Mouse (Mus musculus) heart, adult 11 months (tissue): ENCODE data around the gene Shq1.
A peak's percentile ranks its signal among the peaks of the same experiment; 100 is the strongest.

Experiments
- DNase-seq: peaks from one replicate; pipeline ENCODE4 v3.0.0; 2022

Gene Shq1

GRCm38 (mm10) chr6:100667644-100668043, 3.3 kb downstream of the Shq1 start:
- DNase-seq: no peak

- peak; percentile 88 for DNase-seq
Observed at GRCm38 (mm10) chr6:100662224-100662623, 8.7 kb downstream of the Shq1 start.

- DNase-seq: peak; percentile 97
Observed at GRCm38 (mm10) chr6:100660395-100660794, 10.6 kb downstream of the Shq1 start.

GRCm38 (mm10) chr6:100652535-100652934, 18.4 kb downstream of the Shq1 start:
- DNase-seq: no peak

GRCm38 (mm10) chr6:100647196-100647595, 23.8 kb downstream of the Shq1 start:
- no peak for DNase-seq

- DNase-seq: peak; percentile 93
Observed at GRCm38 (mm10) chr6:100645469-100646201, 25.3 kb downstream of the Shq1 start.

GRCm38 (mm10) chr6:100644631-100645030, 26.3 kb downstream of the Shq1 start:
- no peak for DNase-seq

- DNase-seq: no peak
Observed at GRCm38 (mm10) chr6:100642786-100643185, 28.2 kb downstream of the Shq1 start.

- no peak for DNase-seq
Observed at GRCm38 (mm10) chr6:100640591-100640990, 30.4 kb downstream of the Shq1 start.

GRCm38 (mm10) chr6:100629086-100629485, 41.9 kb downstream of the Shq1 start:
- no peak for DNase-seq

- DNase-seq: no peak
Observed at GRCm38 (mm10) chr6:100628223-100628622, 42.7 kb downstream of the Shq1 start.

- no peak for DNase-seq
Observed at GRCm38 (mm10) chr6:100623922-100624321, 47.0 kb downstream of the Shq1 start.

GRCm38 (mm10) chr6:100622861-100623507, 48.0 kb downstream of the Shq1 start:
- DNase-seq: no peak

- no peak for DNase-seq
Observed at GRCm38 (mm10) chr6:100620411-100620810, 50.5 kb downstream of the Shq1 start.

- DNase-seq: no peak
Observed at GRCm38 (mm10) chr6:100619309-100619708, 51.6 kb downstream of the Shq1 start.

- DNase-seq: no peak
Observed at GRCm38 (mm10) chr6:100616133-100616532, 54.8 kb downstream of the Shq1 start.

GRCm38 (mm10) chr6:100613593-100614267, 57.2 kb downstream of the Shq1 start:
- DNase-seq: no peak

- DNase-seq: no peak
Observed at GRCm38 (mm10) chr6:100610897-100611575, 59.9 kb downstream of the Shq1 start.

GRCm38 (mm10) chr6:100610182-100610581, 60.8 kb downstream of the Shq1 start:
- DNase-seq: peak; percentile 72

- no peak for DNase-seq
Observed at GRCm38 (mm10) chr6:100609256-100609655, 61.7 kb downstream of the Shq1 start.

- no peak for DNase-seq
Observed at GRCm38 (mm10) chr6:100608429-100608828, 62.5 kb downstream of the Shq1 start.

GRCm38 (mm10) chr6:100606805-100607204, 64.2 kb downstream of the Shq1 start:
- DNase-seq: peak; percentile 37

- peak; percentile 86 for DNase-seq
Observed at GRCm38 (mm10) chr6:100603702-100604101, 67.3 kb downstream of the Shq1 start.
